Mouse (Mus musculus) kidney, postnatal 14 days (tissue): ENCODE data around the gene Fn1.
A peak's percentile ranks its signal among the peaks of the same experiment; 100 is the strongest.

Experiments
- DNase-seq: peaks from one replicate; pipeline ENCODE4 v3.0.0; 2022; ENCODE audit warnings: mixed read lengths

Fn1 gene

DNA sequence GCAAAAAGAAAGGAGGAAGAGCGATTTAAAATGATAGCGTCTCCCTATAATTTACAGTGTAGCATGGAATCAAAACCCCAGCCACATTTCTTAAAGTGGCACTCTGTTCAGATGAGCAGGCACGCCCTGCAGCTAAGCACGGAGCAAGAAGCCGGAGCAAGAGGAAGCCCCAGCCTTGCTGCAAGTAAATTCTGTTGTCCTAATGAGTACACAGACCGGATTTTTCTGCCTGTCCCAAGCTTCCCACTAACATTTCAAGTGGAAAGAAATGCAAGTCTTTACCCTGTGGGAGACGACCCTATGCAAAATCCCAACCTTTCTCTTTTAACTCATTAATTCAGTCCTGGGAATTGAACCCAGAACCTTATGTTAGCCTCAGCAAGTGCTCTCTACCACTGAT lies 4.8 kb downstream of the Fn1 start:
- DNase-seq, result no peak

DNA sequence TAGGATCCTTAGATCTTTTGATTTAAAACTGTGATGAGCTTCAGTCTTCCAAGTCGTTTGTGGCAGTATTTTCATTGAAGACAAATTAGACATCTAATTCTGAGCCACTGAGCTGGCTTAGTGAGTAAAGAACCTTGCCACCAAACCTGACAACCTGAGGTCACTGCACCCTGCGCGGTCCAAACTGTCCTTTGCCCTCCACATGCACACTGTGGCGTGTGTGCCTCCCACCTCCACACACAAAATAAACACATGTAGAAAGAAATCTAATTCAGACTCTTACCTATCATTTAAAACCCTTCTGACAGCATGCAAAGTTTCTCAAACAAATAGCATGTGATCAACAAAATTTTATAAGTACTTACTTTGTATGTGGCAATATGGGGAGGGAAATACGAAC lies 6.2 kb downstream of the Fn1 start:
- no peak for DNase-seq

DNA sequence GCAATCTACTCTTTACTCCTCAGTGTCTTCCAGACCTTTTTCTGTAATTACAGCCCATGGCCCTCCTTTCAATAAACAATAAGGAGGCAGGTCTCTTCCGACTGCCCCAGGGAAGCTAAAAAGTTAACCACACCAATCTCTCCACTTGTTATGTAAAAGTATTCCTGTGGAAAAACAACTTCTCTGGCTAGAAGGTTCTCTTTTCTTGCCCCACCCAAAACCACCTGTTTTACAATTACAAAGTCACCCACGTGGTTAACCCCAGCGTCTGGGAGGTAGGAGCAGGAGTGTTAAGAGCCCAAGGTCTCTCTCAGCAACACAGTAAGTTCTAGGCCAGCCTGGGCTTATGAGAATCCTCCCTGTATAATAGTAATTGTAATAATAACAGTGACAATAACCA lies 7.0 kb downstream of the Fn1 start:
- no peak for DNase-seq

DNA sequence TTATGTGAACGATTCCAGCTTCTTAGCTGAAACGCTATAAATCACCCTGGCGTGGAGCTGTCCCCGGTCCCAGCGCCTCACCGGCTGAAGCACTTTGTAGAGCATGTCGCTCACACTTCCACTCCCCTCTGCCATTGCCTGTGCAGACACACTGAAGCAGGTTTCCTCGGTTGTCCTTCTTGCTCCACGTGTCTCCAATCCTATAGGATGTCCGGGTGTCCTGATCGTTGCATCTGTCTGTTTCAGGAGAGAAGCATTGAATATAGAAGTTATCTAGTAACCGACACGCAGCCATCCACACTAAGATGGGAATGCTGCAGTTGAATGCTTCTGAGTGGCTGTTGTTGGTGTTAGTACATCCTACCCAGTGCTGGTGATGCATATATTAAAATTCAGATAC lies 7.5 kb downstream of the Fn1 start:
- no peak for DNase-seq

DNA sequence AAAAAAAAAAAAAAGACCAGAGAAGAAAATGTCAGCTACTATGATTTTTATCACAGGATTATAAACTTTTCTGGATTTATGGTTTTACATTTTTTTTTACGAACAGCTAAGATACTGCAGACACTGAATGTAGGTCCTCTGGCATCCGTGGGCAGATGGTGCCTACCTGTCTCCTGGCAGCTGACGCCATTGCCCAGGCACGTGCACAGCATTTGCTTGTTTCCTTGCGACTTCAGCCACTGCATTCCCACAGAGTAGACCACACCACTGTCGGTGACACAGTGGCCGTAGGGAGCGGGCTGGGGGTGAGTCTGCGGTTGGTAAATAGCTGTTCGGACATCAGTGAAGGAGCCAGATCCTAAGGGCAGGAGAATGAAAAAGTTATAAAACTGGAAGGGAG lies 10.2 kb downstream of the Fn1 start:
- DNase-seq, result no peak

DNA sequence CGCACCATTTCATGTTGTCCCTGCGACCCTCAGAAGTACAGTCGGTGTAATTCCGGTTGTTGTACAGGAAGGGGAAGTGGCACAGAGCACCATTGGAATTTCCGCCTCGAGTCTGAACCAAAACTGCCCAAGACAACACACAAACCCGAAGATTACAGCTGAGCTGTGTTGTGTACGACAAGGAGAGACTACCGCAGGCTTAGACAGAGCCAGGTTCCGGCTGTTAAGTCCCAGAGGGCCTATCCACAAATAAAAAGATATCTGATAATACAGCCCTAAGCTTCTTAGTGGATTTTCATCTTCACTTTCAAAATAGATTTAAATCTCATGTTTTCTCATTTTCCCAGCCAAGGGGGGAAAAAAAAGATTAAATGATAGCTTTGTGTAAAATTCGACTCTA lies 11.8 kb downstream of the Fn1 start:
- DNase-seq, result no peak

DNA sequence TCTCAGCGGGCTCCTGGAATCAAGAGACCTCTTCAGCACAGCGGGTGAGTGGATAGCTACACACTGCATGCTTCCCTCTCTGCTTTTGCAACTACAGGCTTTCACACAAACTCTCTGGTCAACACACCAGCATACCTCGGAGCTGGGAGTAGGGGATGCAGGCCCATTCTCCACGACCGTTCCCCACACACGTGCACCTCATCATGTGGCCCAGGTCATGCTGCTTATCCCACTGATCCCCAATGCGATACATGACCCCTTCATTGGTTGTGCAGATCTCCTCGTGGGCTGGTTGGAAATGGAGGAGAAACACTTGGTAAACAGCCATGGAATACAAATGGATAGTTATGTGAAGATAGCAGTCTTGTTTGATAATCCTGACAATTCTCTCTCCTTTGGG lies 12.8 kb downstream of the Fn1 start:
- DNase-seq, result no peak

DNA sequence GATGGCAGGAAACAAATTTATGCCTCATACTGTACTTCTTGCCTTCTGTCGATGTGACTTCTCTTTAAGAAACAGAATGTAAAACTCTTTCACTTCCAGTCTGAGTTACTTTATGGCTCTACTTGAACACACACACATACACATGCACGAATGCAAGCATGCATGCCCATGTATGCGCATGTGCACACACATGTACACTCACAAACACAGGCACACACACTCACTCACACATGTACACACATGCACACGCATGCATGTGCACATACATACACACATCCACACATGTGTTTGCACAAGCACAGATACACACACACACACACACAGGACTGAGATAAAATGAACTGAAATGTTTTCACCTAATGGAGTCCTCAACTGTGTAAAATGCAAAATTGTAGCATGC lies 16.3 kb downstream of the Fn1 start:
- DNase-seq, result no peak

DNA sequence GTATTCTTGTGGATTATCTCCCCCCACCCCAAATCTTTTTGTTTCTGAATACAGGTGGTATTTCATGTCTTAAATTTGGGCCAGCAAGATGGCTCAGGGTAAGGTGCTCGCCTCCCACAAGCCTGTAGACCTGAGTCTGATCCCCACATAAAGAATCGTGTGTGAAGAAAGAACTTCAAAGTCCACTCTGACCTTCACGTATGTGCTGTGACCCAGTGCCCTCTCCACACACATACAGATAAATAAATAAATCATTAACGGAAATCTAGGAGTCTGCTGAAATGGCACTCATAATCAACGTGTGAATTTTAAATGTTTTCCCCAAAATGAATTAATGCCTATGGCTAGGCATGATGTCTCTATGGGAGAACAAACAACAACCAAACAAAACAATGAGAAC lies 16.9 kb downstream of the Fn1 start:
- no peak for DNase-seq

DNA sequence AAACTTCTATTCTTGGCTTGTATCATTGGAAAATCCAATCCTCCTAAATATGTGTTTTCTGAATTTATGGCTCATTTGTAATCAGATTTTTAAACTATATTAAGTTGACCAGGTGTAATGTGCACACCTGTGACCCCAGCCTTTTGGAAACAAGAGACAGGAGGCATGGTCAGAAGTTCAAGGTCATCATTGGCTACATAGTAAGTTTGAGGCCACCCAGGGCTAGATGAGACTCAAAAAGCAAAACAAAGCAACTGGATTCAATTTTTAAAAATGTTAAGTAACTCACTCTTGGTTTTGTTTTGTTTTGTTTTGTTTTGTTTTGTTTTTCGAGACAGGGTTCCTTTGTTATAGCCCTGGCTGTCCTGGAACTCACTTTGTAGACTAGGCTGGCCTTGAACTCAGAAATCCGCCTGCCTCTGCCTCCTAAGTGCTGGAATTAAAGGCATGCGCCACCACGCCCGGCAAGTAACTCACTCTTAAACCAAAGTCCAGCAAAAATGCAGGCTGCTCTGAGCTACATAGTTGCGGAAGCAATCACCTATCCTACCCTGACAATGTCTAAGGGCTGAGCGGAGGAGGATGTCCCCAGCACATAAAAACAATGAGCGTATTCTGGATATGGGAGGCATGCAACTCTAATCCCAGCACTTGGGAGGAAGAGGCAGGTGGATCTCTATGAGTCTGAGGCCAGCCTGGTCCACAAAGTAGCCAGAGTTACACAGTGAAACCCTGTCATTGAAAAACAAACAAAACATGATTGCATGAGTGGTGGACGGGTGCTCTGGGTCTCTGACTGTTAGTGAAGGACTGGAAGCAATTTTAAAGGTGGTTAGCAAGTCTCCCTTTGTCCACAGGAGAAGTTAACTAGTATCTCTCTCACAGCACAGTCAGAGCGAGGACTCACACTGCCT lies 17.6 kb downstream of the Fn1 start:
- no peak for DNase-seq

DNA sequence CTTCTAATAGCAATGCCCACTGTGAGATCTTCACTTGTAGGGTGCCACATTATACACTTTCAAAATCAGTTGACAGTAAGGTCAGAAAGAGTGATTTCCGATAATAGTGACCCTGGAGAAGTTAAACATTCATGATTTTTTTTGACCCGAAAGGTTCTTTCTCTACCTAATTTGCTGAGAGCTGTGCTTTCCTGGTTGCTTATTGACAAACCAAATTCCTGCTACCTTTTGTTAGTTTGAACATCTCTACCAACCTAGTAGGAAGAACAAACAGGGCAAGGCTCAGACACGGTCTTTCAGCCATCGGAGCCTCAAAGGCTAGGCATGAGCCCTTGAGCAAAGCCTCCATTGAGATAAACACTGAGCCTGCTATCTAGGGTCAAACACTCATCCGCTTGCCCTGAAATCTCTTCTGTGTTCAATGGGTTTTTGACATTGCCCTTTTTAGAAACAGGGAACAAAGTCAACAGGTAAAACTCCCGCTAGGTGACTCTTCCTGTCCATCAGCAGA lies 18.5 kb downstream of the Fn1 start:
- DNase-seq, result no peak

DNA sequence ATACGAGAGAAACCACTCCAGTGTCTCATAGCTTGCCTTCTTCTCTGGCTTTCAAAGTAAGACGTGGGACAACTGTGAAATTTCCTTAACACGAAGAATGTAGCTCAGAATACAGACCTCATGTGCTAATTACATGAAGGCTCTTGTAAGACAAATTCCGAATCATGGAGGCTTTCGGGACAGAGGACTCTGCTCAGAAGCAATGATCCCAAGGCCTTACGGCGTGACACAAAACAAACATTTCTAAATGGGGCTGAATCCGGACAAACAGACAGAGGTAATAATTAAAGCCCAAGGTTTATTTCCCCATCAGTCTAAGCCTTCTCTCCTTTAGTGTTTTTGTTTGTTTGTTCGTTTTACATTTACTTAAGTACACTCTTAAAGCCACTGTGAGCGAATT lies 20.6 kb downstream of the Fn1 start:
- no peak for DNase-seq

DNA sequence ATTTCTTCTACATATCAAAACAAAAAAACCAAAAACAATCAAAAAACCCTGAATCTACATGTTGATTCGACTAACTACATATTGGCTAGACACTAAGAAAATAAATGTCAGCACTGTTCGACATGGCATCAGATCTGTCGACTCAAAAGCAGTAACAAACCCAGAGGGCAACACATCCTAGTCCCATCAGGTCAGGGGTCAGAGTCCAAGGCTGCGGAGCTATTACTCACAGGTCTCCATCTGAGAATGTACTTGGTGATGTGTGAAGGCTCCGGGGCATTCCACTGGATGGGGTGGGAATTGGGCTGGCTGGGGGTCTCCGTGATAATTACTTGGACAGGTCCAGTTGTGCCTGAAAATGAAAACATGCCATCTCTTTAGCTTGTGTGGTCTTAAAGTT lies 21.2 kb downstream of the Fn1 start:
- no peak for DNase-seq

DNA sequence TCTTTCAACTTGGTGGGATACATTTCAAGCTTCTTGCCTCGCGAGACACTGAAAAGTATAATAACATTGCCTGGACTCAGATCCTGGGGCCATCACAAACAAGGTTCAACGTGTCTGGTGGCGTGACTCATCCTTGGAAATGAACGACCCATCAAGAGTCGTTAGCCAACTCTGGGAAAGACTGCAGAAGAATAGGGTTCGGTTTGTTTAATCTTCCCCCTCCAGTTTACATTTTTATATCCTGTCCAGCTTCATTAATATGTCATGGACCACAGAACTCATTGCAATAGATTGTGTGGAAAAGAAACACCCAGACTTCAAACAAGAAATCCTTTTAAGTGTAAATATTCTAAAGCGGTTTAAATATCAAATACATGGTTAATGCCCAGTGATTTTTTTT lies 22.8 kb downstream of the Fn1 start:
- DNase-seq, result no peak

DNA sequence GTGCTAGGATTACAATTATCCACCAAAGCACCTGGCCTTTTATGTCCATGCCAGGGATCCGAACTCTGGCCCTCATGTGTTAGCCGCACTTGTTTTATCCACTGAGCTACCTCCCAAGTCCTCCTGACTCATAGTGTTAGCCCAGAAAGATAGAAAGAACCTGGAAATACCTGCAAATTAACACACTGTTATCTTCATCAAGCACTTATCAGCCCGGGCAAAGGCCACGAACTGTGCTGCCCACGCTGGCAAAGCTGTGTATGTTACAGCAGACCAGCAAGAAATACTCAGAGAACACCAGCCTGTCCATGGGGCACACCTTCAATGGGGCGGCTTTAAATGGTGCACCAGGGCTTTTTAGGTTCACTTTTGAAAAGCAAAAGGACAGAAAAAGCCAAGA lies 29.4 kb downstream of the Fn1 start:
- no peak for DNase-seq

DNA sequence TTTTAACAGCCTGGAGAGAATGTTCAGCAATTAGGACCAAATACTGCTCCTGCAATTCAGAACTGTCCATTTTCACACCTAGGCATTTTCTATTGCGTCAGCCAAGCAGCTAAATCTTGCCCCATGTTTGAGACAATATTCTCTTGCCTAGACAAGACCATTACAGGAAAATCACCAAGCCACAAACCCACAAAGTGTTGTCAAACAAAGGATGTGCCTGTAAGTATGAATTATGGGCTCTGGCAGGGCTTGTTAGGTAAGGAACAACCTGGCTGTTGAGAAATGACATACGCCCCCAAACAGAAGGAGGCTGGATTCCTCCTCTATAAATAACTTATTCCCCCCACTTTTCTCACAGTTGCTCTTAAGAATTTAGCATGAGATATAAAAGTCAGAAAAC lies 31.5 kb downstream of the Fn1 start:
- DNase-seq, result no peak

DNA sequence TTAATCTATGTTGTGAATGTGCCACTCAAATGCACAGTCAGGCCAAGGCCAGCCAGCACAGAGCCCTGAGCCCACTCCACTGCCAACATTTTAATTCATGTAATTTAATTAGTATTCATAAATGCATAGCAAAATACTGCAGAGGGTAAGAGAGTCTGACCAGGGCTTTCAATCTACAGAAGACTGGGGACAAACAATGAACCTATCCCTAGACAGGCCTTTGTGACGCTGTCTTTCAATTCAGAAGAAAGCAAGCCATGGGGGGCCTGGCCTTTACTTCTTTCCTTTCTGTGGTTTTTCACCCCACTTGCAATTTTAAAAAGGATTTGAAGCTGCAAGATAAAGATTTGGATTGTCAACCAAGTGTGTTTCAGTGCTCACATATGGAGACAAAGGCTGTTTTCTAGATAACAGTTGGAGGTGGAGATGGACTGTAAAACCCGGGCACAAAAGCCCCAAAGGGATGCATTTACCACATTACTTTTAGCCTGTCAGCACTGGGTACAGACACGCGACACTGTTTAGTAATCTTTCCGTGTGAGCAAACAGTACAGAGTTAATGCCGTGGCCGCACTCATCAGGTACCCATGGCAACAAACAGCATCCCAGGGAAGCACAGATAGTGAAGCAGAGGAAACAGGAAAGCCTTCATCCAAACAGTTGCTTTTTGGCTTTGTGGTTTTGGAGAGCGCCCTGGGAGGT lies 38.3 kb downstream of the Fn1 start:
- no peak for DNase-seq

DNA sequence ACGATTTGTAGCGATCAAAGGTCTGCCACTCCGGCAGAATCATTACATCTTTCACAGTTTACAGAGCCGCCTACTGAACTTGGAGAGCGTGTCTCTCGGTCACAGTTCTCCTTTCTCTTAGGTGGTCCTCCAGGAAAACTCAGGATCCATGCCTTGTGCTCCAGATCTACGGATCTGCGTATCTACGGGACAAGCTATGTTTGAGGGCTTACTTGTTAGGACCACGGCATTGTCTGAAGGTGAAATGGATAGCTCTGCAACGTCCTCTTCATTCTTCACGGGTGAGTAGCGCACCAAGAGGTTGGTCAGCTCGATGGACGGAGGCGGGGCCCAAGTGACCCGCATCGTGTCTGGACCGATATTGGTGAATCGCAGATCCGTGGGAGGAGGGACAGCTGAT lies 40.7 kb downstream of the Fn1 start:
- no peak for DNase-seq

DNA sequence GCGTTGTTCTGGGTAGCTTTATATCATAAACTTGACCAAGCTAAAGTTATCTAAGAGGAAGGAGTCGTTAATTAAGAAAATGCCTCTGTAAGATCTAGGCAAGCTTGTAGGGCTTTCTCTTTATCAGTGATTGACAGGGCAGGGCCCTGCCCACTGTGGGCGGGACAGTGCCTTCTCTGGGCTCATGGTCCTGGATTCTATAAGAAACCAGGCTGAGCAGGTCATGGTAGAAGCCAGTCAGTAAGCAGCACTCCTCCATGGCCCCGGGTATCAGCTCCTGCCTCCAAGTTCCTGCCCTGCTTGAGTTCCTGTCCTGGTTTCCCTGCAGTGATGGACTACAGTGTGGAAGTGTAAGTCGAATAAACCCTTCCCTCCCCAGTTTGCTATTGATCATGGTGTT lies 43.1 kb downstream of the Fn1 start:
- DNase-seq, result no peak

DNA sequence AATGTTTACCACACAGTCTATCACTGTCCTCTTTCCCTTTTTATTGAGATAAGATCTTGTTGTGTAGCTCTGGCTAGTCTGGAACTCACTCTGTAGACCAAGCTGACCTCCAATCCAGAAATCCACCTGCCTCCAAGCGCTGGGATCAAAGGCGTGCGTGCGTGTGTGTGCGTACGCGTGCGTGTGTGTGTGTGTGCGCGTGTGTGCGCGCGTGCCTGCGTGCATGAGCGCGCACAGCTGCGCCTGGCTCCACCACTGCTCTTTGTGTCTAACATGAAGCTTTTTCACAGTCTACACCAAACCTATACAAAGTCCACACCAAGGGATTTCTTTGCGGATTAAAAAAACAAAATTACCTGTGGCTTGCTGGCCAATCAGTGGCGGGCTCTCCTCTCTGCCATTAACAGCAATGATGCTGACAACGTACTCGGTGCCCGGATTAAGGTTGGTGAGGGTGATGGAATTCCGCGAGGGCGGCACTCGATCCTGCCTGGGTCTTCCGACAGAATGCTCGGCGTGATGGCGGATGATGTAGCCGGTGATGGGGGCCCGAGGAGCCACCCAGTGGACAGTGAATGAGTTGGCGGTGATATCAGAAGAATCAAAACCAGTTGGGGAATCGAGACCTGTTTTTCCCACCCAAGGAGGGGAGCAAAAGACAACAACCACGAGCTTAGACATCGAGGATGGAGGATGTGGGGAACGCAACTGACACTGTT lies 43.8 kb downstream of the Fn1 start:
- DNase-seq, result no peak

DNA sequence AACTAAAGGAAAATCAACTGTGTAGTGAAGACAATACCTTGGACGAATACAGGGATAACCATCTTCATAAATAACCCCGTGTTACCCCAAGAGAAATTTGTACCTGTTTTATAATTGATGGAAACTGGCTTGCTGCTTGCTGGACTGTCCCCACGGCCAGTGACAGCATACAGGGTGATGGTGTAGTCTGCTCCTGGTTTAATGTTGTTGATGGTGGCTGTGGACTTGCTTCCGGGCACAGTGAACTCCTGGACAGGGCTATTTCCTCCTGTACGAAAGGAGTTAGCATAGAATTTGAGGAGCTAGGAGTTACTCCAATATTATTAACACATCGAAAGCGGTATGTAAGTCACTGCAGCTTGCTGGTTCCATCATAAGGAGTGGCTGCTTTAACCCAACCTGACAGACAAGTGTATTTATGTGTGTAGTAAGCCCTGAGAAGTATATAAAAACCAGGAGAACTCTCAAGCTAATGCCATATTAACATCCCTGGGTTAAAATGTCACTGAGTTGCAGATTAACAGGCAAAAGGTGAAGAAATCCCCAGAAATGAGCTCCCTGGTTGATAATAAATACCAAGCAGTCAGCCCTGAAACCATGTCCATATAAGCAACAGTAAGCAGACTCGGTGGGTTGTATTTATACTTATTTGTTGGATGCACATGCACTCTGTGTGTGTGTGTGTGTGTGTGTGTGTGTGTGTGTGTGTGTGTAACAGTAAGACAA lies 46.2 kb downstream of the Fn1 start:
- peak; percentile 10 for DNase-seq

DNA sequence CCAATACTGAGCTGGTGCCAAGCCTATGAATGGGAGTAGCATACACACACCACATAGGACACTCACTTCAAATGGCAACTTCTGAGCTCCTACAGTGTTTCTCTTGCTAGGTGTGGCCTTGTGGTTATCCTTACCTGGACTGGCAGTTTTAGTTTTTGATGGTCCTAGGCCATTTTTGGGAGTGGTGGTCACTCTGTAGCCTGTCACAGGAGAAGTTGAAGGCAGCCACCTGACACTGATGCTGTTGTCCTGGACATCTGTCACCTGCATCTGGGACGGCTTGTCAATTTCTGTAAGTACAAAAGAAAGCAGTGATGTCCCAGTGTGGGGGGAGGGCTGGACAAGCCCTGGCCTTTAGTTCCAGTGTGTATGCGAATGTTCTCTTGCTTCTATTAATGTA lies 47.2 kb downstream of the Fn1 start:
- DNase-seq, result no peak

DNA sequence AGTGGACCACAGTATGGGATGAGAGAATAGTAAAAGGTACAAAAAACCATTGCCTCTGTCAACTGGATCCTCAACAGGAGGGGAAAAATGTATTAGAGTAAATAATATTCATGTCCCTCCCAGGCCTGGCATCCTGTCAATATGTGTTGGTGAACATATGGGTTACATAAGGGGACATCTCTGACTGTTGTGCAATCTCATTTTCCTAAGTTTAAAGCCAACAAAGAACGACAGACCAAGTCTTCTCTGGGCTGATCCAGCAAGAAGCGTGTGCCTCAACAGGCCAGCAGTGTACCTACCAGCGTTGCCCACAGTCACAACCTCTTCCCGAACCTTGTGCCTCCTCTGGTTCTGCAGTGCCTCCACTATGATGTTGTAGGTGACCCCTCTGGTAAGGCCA lies 57.6 kb downstream of the Fn1 start:
- DNase-seq, result no peak
